Mouse (Mus musculus) heart, adult 18-20 months (tissue): ENCODE data around the gene Olfr867. TPM values are rescaled to one million over a fixed set of nuclear protein-coding genes. Genes with fewer than 3 reads are reported as not detected.

ENCODE experiments used
- DNase-seq, 2 experiments: peaks; one replicate each; pipeline ENCODE4 v3.0.0; 2021 to 2022; ENCODE audit warnings: mixed read lengths in 1 of 2
- long read RNA-seq, 2 experiments: library from polyadenylated mRNA; stranded (forward); transcript quantifications; one replicate each; pipeline ENCODE4 v2.0.0; 2021
- microRNA-seq, 2 experiments: library from miRNA; unstranded; fragments of <30 nt; microRNA quantifications; one replicate each; pipeline ENCODE4 v1.2.0; 2022
- total RNA-seq, 2 experiments: library from RNA; stranded (reverse); gene quantifications; 2 replicates each; pipeline ENCODE4 v1.2.3; 2021

Gene Olfr867
- not detected for total RNA-seq
- long read RNA-seq, experiment 1, result 0 reads
- long read RNA-seq, experiment 2, result 0 reads

GRCm38 (mm10) chr9:20057462-20057861 lies at the start of gene Olfr867:
Olfr867 (minus strand) TSS chr9:20057562.
- no peak for DNase-seq

- no peak for DNase-seq
These were observed 41.0 kb upstream of the Olfr867 start, which contains the start of gene Olfr868 for GRCm38 (mm10) chr9:20098326-20098725. Olfr868 (plus strand) TSS chr9:20098626.

DNA sequence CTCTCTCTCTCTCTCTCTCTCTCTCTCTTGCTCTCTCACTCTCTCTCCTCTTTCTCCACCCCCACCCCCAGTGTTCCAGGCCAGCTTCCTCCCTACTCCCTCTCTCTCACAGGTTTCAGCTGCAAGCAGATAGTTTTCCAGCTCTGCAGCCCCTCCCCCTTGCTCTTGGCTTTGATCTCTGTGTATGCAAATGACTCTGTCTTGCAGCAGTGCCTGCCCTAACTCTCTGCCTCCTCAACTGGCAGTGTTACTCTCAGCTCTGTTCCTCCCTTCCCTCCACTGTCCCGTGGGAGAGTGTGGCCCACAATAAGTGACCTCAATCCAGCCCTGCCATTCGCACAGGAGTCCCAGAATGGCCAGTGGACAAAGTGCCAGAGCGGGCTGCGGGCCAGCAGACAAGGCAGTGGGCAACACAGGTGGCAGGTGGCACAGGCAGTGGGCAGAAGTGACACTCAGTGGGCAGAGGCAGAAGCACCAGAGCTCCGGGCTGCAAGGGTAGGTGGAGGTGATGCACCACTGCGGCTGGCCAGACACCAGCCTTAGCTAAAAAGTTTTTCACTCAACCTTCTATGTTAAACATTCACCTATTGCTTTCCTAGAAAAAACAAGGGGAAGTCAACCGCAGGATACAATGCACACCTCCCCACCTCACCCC lies 16.3 kb upstream of the Olfr867 start:
- no peak for DNase-seq

- no peak for DNase-seq
These were observed 13.9 kb upstream of the Olfr867 start for GRCm38 (mm10) chr9:20071291-20071690.

DNA sequence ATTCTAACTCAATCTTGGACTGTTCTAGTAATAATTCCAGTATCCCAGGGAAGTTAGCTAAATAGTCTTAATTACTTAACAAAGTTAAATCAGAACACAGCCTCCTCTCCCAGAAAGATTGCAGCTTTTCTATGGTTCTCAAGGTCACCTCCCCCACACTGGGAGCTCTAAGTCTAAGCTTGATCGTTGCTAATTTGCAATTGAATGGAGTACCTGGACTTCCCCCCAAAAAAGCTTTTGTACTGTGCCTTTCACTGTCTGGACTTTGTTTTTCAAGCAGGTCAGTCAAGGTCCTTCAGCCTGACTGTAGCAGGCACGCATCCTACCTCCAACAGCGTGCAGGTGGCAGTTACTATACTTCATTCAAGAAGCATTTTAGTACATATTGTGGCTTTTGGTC lies 12.9 kb upstream of the Olfr867 start:
- DNase-seq, result no peak

DNA sequence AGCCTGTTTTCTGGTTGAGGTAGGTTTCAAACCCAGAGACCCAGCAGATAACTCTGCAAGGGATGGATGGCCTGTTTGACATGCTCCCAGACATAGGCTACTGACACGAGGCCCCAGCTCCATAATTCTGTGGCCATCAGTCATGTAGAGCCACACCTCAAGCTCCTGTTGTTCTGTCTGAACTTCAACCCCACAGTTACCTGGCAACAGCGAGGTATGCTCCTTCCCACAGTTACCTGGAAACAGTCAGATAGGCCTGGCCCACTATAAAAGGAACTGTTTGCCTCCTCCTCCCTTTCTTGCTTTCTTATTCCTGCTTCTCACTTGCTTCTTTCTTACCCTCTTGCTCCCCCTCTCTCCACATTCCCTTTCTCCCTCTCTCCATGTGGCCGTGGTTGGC lies 9.4 kb downstream of the Olfr867 start:
- no peak for DNase-seq

DNA sequence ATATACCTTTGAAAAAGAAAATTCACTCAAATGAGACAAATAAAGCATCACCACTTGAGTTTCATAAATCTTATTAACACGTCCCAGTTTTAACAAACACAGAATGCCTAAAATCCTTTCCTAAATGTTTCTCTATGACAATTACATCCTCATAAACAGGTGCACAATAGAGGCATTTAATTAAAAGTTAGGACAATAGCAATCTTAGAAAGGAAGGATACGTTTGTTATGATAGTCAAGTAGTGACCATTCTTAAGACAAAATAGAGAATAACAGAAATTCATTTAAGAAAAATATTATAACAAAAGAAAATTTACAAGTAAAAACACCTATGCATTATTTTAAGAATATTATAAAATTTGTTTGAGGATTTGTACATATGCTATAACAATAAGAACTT lies 29.4 kb downstream of the Olfr867 start, which contains the start of gene Olfr866:
Gene Olfr866 (minus strand): TSS at position 101 of the 400 bp plus-strand sequence.
- no peak for DNase-seq

Small RNA genes within 50 kb of the gene (microRNA-seq; reads per million reads assigned to microRNA genes)
- 0 reads per million in 2 experiments for gene Gm26231
- gene Gm44395, result 0 reads per million in 2 experiments

Other genes starting within 250 kb of the Olfr867 start
- gene Olfr860, start 207.8 kb downstream of the Olfr867 start, total RNA-seq, result not detected
- gene Olfr862, start 169.6 kb downstream of the Olfr867 start, total RNA-seq, result not detected
- gene Olfr77, start 140.7 kb downstream of the Olfr867 start, total RNA-seq, result not detected
- not detected for gene Olfr866, start 29.5 kb downstream of the Olfr867 start, total RNA-seq
- gene Olfr868, start 41.1 kb upstream of the Olfr867 start, total RNA-seq, result not detected
- not detected for gene Olfr869, start 71.4 kb upstream of the Olfr867 start, total RNA-seq
- not detected for gene Olfr870, start 116.5 kb upstream of the Olfr867 start, total RNA-seq
- not detected for gene Olfr871, start 154.6 kb upstream of the Olfr867 start, total RNA-seq
- gene Olfr872, start 179.6 kb upstream of the Olfr867 start, total RNA-seq, result not detected
- gene Olfr39, start 224.8 kb upstream of the Olfr867 start, total RNA-seq, result not detected
- not detected for gene Olfr873, start 241.0 kb upstream of the Olfr867 start, total RNA-seq